Mouse (Mus musculus) lung, embryonic 14.5 days (tissue): ENCODE results near the gene Ptprm. TPM values are rescaled to one million over a fixed set of nuclear protein-coding genes. Genes with fewer than 3 reads are reported as not detected.

Experiments
- ATAC-seq: fragments of 200-750 bp; cut with Nextera tagmentation; 2 replicates; pipeline ENCODE4 v1.8.0; 2017; ENCODE audit warnings: mild to moderate bottlenecking, moderate TSS enrichment, moderate library complexity; ENCODE audit not compliant: insufficient read depth
- DNase-seq: peaks from one replicate; pipeline ENCODE4 v3.0.0-alpha.2; 2015
- H3K27ac ChIP-seq: fragments of 300-500 bp; sonication (generic); 2 replicates; pipeline ENCODE4 v1.5.1; 2014; ENCODE audit warnings: low read depth, mild to moderate bottlenecking, moderate library complexity
- H3K27me3 ChIP-seq: fragments of 300-500 bp; sonication (generic); 2 replicates; pipeline ENCODE4 v1.6.1; 2014; ENCODE audit warnings: low read length, control low read depth; ENCODE audit not compliant: insufficient read depth
- H3K36me3 ChIP-seq: fragments of 300-500 bp; sonication (generic); 2 replicates; pipeline ENCODE4 v1.6.1; 2014; ENCODE audit warnings: control low read depth; ENCODE audit not compliant: insufficient read depth
- H3K4me1 ChIP-seq: fragments of 300-500 bp; sonication (generic); 2 replicates; pipeline ENCODE4 v1.6.1; 2014; ENCODE audit warnings: antibody characterized with exemption, control low read depth; ENCODE audit not compliant: insufficient read depth
- H3K4me2 ChIP-seq: fragments of 300-500 bp; sonication (generic); 2 replicates; pipeline ENCODE4 v1.6.1; 2014; ENCODE audit warnings: mild to moderate bottlenecking
- H3K4me3 ChIP-seq: fragments of 300-500 bp; sonication (generic); 2 replicates; pipeline ENCODE4 v1.5.1; 2014; ENCODE audit warnings: low read depth, low read length
- H3K9ac ChIP-seq: fragments of 300-500 bp; sonication (generic); 2 replicates; pipeline ENCODE4 v1.6.1; 2014
- H3K9me3 ChIP-seq: fragments of 300-500 bp; sonication (generic); 2 replicates; pipeline ENCODE4 v1.6.1; 2016; ENCODE audit warnings: low read depth, low read length, control low read depth
- CTCF ChIP-seq: IDR thresholded peaks from 2 replicates; pipeline ENCODE4 v1.5.1; 2016; ENCODE audit warnings: antibody characterized with exemption, low read depth
- WGBS: fragments of 180-500 bp; shearing (Covaris S2); extraction: QIAGEN DNeasy Blood & Tissue Kit; methylation state at CpG from one replicate; pipeline ENCODE4 v1.1.7; 2014; 5-methylcytosine and 5-hydroxymethylcytosine counted together
- polyA plus RNA-seq: library from polyadenylated mRNA; unstranded; fragments of >200 nt; fragmentation: Nextera tagmentation; extraction: Ambion mirVana; gene quantifications from 2 replicates; pipeline ENCODE4 v1.2.1, GENCODE M21; 2014

The Ptprm gene
- polyA plus RNA-seq, 1 experiment from 2014 or later, result 45.4 TPM

GRCm38 (mm10) chr17:66766166-66766565 lies 588.1 kb downstream of the Ptprm start:
- DNase-seq (no peak), ATAC-seq (no peak)
- Histone ChIP-seq H3K36me3 (peaks cover 3% of the 10 kb centered on the region; the same call in 1 of the 2 replicates), H3K27ac (no peak overlapping the region), H3K4me2 (no peak overlapping the region), H3K4me3 (no peak overlapping the region), H3K27me3 (no peaks in the 10 kb centered on the region), H3K4me1 (no peaks in the 10 kb centered on the region), H3K9ac (no peak overlapping the region), H3K9me3 (no peaks in the 10 kb centered on the region)
- WGBS, result 66% methylated on average over 6 of the region's 6 CpGs
- TF ChIP-seq CTCF, result no peak

- no peak for ATAC-seq
- H3K36me3 ChIP-seq, result peaks cover 3% of the 10 kb centered on the region; the same call in 1 of the 2 replicates
- no peak for TF ChIP-seq CTCF
- H3K9me3 ChIP-seq, result no peaks in the 10 kb centered on the region
- no peaks in the 10 kb centered on the region for H3K4me1 ChIP-seq
- no peaks in the 10 kb centered on the region for H3K27me3 ChIP-seq
- H3K9ac ChIP-seq, result no peak overlapping the region
- WGBS, result 70% methylated on average over 2 of the region's 2 CpGs
- H3K4me3 ChIP-seq, result no peak overlapping the region
- DNase-seq, result no peak
- no peak overlapping the region for H3K27ac ChIP-seq
- no peak overlapping the region for H3K4me2 ChIP-seq
Observed at GRCm38 (mm10) chr17:66764435-66764834, 589.8 kb downstream of the Ptprm start.

- no peak overlapping the region for H3K27ac ChIP-seq
Observed at GRCm38 (mm10) chr17:66762716-66763115, 591.5 kb downstream of the Ptprm start.

GRCm38 (mm10) chr17:66761326-66762296 lies 592.6 kb downstream of the Ptprm start:
- no peak overlapping the region for H3K4me3 ChIP-seq
- no peak for ATAC-seq

More at GRCm38 (mm10) chr17:66762716-66763115, 591.5 kb downstream of the Ptprm start:
- DNase-seq (no peak), ATAC-seq (no peak)
- H3K9ac ChIP-seq, result no peak overlapping the region
- no peak overlapping the region for H3K4me2 ChIP-seq
- H3K27me3 ChIP-seq, result no peaks in the 10 kb centered on the region
- no peak overlapping the region for H3K4me3 ChIP-seq
- WGBS, result 72% methylated on average over 10 of the region's 10 CpGs
- TF ChIP-seq CTCF, result no peak
- H3K9me3 ChIP-seq, result no peaks in the 10 kb centered on the region
- no peaks in the 10 kb centered on the region for H3K4me1 ChIP-seq
- peaks cover 3% of the 10 kb centered on the region; the same call in 1 of the 2 replicates for H3K36me3 ChIP-seq

GRCm38 (mm10) chr17:66757025-66757511 lies 597.2 kb downstream of the Ptprm start:
- Histone ChIP-seq H3K4me3 (no peak overlapping the region; the same call in 1 of the 2 replicates), H3K36me3 (peaks cover 3% of the 10 kb centered on the region; the same call in 1 of the 2 replicates), H3K4me2 (peak overlapping the region; percentile 46), H3K9ac (no peak overlapping the region), H3K4me1 (no peaks in the 10 kb centered on the region), H3K27ac (peak overlapping the region; percentile 73), H3K27me3 (no peaks in the 10 kb centered on the region), H3K9me3 (no peaks in the 10 kb centered on the region)
- WGBS, result 19% methylated on average over 10 of the region's 10 CpGs
- DNase-seq (peak; percentile 80), ATAC-seq (peak; percentile 81)
- TF ChIP-seq CTCF, result no peak

More at GRCm38 (mm10) chr17:66761326-66762296, 592.6 kb downstream of the Ptprm start:
- H3K27ac ChIP-seq, result no peak overlapping the region
- H3K27me3 ChIP-seq, result no peaks in the 10 kb centered on the region
- 52% methylated on average over 26 of the region's 26 CpGs for WGBS
- no peak overlapping the region for H3K4me2 ChIP-seq
- H3K4me1 ChIP-seq, result no peaks in the 10 kb centered on the region
- peak; percentile 19 for DNase-seq
- TF ChIP-seq CTCF, result no peak
- H3K36me3 ChIP-seq, result peaks cover 3% of the 10 kb centered on the region; the same call in 1 of the 2 replicates
- no peaks in the 10 kb centered on the region for H3K9me3 ChIP-seq
- no peak overlapping the region for H3K9ac ChIP-seq

GRCm38 (mm10) chr17:66756500-66756899 lies 597.8 kb downstream of the Ptprm start:
- Histone ChIP-seq H3K36me3 (no peaks in the 10 kb centered on the region), H3K27me3 (no peaks in the 10 kb centered on the region), H3K4me1 (no peaks in the 10 kb centered on the region), H3K9me3 (no peaks in the 10 kb centered on the region), H3K4me3 (no peak overlapping the region), H3K4me2 (peak overlapping the region; percentile 46), H3K27ac (peak overlapping the region; percentile 73), H3K9ac (no peak overlapping the region)
- ATAC-seq (peak; percentile 46), DNase-seq (peak; percentile 46)
- WGBS, result 50% methylated on average over 9 of the region's 9 CpGs
- TF ChIP-seq CTCF, result no peak

- Histone ChIP-seq H3K27me3 (no peaks in the 10 kb centered on the region), H3K36me3 (no peaks in the 10 kb centered on the region), H3K9ac (no peak overlapping the region), H3K4me1 (no peaks in the 10 kb centered on the region), H3K9me3 (no peaks in the 10 kb centered on the region), H3K27ac (no peak overlapping the region), H3K4me2 (no peak overlapping the region), H3K4me3 (no peak overlapping the region)
- TF ChIP-seq CTCF, result peak; percentile 69
- peak; percentile 83 for DNase-seq
- peak; percentile 13; the same call in 1 of the 2 replicates for ATAC-seq
- 33% methylated on average over 3 of the region's 3 CpGs for WGBS
Observed at GRCm38 (mm10) chr17:66755191-66755654, 599.0 kb downstream of the Ptprm start.
